Mouse (Mus musculus) limb, embryonic 15.5 days (tissue): ENCODE results near the gene Efcab11. TPM values are rescaled to one million over a fixed set of nuclear protein-coding genes. Genes with fewer than 3 reads are reported as not detected.

ENCODE experiments used
- ATAC-seq: fragments of 200-750 bp; cut with Nextera tagmentation; 2 replicates; pipeline ENCODE4 v1.8.0; 2017; ENCODE audit warnings: low read depth, moderate TSS enrichment; ENCODE audit not compliant: insufficient number of reproducible peaks, low FRiP score, low TSS enrichment
- H3K27ac ChIP-seq: fragments of 300-500 bp; sonication (generic); 2 replicates; pipeline ENCODE4 v1.5.1; 2015; ENCODE audit warnings: moderate library complexity, mild to moderate bottlenecking, inconsistent platforms
- H3K27me3 ChIP-seq: fragments of 300-500 bp; sonication (generic); 2 replicates; pipeline ENCODE4 v1.6.1; 2015; ENCODE audit warnings: inconsistent platforms
- H3K36me3 ChIP-seq: fragments of 300-500 bp; sonication (generic); 2 replicates; pipeline ENCODE4 v1.6.1; 2015; ENCODE audit warnings: inconsistent platforms
- H3K4me1 ChIP-seq: fragments of 300-500 bp; sonication (generic); 2 replicates; pipeline ENCODE4 v1.6.1; 2015; ENCODE audit warnings: inconsistent platforms
- H3K4me2 ChIP-seq: fragments of 300-500 bp; sonication (generic); 2 replicates; pipeline ENCODE4 v1.6.1; 2015; ENCODE audit warnings: mild to moderate bottlenecking, inconsistent platforms
- H3K4me3 ChIP-seq: fragments of 300-500 bp; sonication (generic); 2 replicates; pipeline ENCODE4 v1.5.1; 2015; ENCODE audit warnings: mild to moderate bottlenecking, inconsistent platforms
- H3K9ac ChIP-seq: fragments of 300-500 bp; sonication (generic); 2 replicates; pipeline ENCODE4 v1.6.1; 2015; ENCODE audit warnings: inconsistent platforms
- H3K9me3 ChIP-seq: fragments of 300-500 bp; sonication (generic); 2 replicates; pipeline ENCODE4 v1.6.1; 2016; ENCODE audit warnings: inconsistent platforms
- WGBS: fragments of 180-500 bp; shearing (Covaris S2); methylation state at CpG from one replicate; pipeline ENCODE4 v1.1.7; 2015; 5-methylcytosine and 5-hydroxymethylcytosine counted together
- polyA plus RNA-seq: library from polyadenylated mRNA; unstranded; fragments of >200 nt; fragmentation: Nextera tagmentation; extraction: Ambion mirVana; gene quantifications from 2 replicates; pipeline ENCODE4 v1.2.1, GENCODE M21; 2015

The Efcab11 gene
- polyA plus RNA-seq, 1 experiment from 2014 or later = 9.2 TPM

- H3K36me3 ChIP-seq = no peaks in the 10 kb centered on the region
- 0 out of 2 replicates have a peak, but pooled peaks cover 10% of the 10 kb centered on the region for H3K4me1 ChIP-seq
- no peaks in the 10 kb centered on the region for H3K27me3 ChIP-seq
- 0 out of 2 replicates have a peak, but pooled peaks have one; percentile 52 for ATAC-seq
- no peaks in the 10 kb centered on the region for H3K9me3 ChIP-seq
- H3K4me2 ChIP-seq = no peak overlapping the region
- H3K4me3 ChIP-seq = no peak overlapping the region
- WGBS = 37% methylated on average over 10 of the region's 10 CpGs
- H3K27ac ChIP-seq = no peak overlapping the region
- no peak overlapping the region for H3K9ac ChIP-seq
Observed at GRCm38 (mm10) chr12:99793465-99794157, 90.6 kb downstream of the Efcab11 start.

- H3K4me1 ChIP-seq = peaks cover 4% of the 10 kb centered on the region; the same call in 1 of the 2 replicates
Observed at GRCm38 (mm10) chr12:99789283-99789960, 94.8 kb downstream of the Efcab11 start.

GRCm38 (mm10) chr12:99781774-99782173, 102.5 kb downstream of the Efcab11 start:
- H3K4me1 ChIP-seq = peaks cover 18% of the 10 kb centered on the region
- ATAC-seq = no peak
- 69% methylated on average over 5 of the region's 5 CpGs for WGBS

More at GRCm38 (mm10) chr12:99789283-99789960, 94.8 kb downstream of the Efcab11 start:
- Histone ChIP-seq H3K9ac (no peak overlapping the region), H3K27me3 (no peaks in the 10 kb centered on the region), H3K4me3 (no peak overlapping the region), H3K27ac (no peak overlapping the region), H3K36me3 (no peaks in the 10 kb centered on the region), H3K9me3 (no peaks in the 10 kb centered on the region), H3K4me2 (no peak overlapping the region)
- WGBS = 52% methylated on average over 5 of the region's 5 CpGs
- no peak for ATAC-seq

GRCm38 (mm10) chr12:99780396-99780795, 103.8 kb downstream of the Efcab11 start:
- Histone ChIP-seq H3K27me3 (no peaks in the 10 kb centered on the region), H3K27ac (no peak overlapping the region), H3K4me1 (peaks cover 25% of the 10 kb centered on the region), H3K36me3 (no peaks in the 10 kb centered on the region), H3K4me2 (no peak overlapping the region), H3K4me3 (no peak overlapping the region), H3K9ac (no peak overlapping the region), H3K9me3 (no peaks in the 10 kb centered on the region)
- WGBS = 81% methylated on average over 3 of the region's 3 CpGs
- ATAC-seq = no peak

More at GRCm38 (mm10) chr12:99781774-99782173, 102.5 kb downstream of the Efcab11 start:
- H3K4me3 ChIP-seq = no peak overlapping the region
- H3K9ac ChIP-seq = no peak overlapping the region
- no peaks in the 10 kb centered on the region for H3K36me3 ChIP-seq
- no peak overlapping the region for H3K27ac ChIP-seq
- H3K27me3 ChIP-seq = no peaks in the 10 kb centered on the region
- no peaks in the 10 kb centered on the region for H3K9me3 ChIP-seq
- no peak overlapping the region for H3K4me2 ChIP-seq

GRCm38 (mm10) chr12:99779908-99780307, 104.3 kb downstream of the Efcab11 start:
- H3K4me3 ChIP-seq = no peak overlapping the region
- H3K27ac ChIP-seq = no peak overlapping the region
- no peak overlapping the region for H3K4me2 ChIP-seq
- no peak overlapping the region for H3K9ac ChIP-seq
- no peaks in the 10 kb centered on the region for H3K27me3 ChIP-seq
- no peaks in the 10 kb centered on the region for H3K36me3 ChIP-seq
- ATAC-seq = no peak
- peaks cover 25% of the 10 kb centered on the region for H3K4me1 ChIP-seq
- 78% methylated on average over 7 of the region's 7 CpGs for WGBS
- no peaks in the 10 kb centered on the region for H3K9me3 ChIP-seq

- Histone ChIP-seq H3K9ac (no peak overlapping the region), H3K27ac (no peak overlapping the region), H3K4me3 (no peak overlapping the region), H3K9me3 (no peaks in the 10 kb centered on the region), H3K4me2 (no peak overlapping the region), H3K36me3 (no peaks in the 10 kb centered on the region), H3K4me1 (peaks cover 25% of the 10 kb centered on the region), H3K27me3 (no peaks in the 10 kb centered on the region)
- WGBS = 46% methylated on average over 8 of the region's 8 CpGs
- no peak for ATAC-seq
Observed at GRCm38 (mm10) chr12:99776497-99777139, 107.6 kb downstream of the Efcab11 start.

- no peak overlapping the region for H3K4me3 ChIP-seq
- no peak overlapping the region for H3K9ac ChIP-seq
- H3K36me3 ChIP-seq = no peaks in the 10 kb centered on the region
- H3K27ac ChIP-seq = no peak overlapping the region
- H3K9me3 ChIP-seq = no peaks in the 10 kb centered on the region
- ATAC-seq = no peak
- H3K27me3 ChIP-seq = no peaks in the 10 kb centered on the region
- H3K4me1 ChIP-seq = peaks cover 25% of the 10 kb centered on the region
- 65% methylated on average over 2 of the region's 2 CpGs for WGBS
- no peak overlapping the region for H3K4me2 ChIP-seq
Observed at GRCm38 (mm10) chr12:99774864-99775263, 109.4 kb downstream of the Efcab11 start.

GRCm38 (mm10) chr12:99773636-99774193, 110.5 kb downstream of the Efcab11 start:
- H3K9ac ChIP-seq = no peak overlapping the region
- WGBS = 83% methylated on average over 5 of the region's 5 CpGs
- H3K4me3 ChIP-seq = no peak overlapping the region
- no peaks in the 10 kb centered on the region for H3K9me3 ChIP-seq
- no peak overlapping the region for H3K27ac ChIP-seq
- H3K4me2 ChIP-seq = no peak overlapping the region
- no peak for ATAC-seq
- H3K36me3 ChIP-seq = no peaks in the 10 kb centered on the region
- H3K4me1 ChIP-seq = peaks cover 24% of the 10 kb centered on the region
- H3K27me3 ChIP-seq = no peaks in the 10 kb centered on the region

GRCm38 (mm10) chr12:99771018-99771417, 113.2 kb downstream of the Efcab11 start:
- no peak overlapping the region for H3K9ac ChIP-seq
- 82% methylated on average over 7 of the region's 7 CpGs for WGBS
- H3K9me3 ChIP-seq = no peaks in the 10 kb centered on the region
- no peak for ATAC-seq
- H3K4me2 ChIP-seq = no peak overlapping the region
- no peaks in the 10 kb centered on the region for H3K4me1 ChIP-seq
- H3K36me3 ChIP-seq = no peaks in the 10 kb centered on the region
- H3K4me3 ChIP-seq = no peak overlapping the region
- no peak overlapping the region for H3K27ac ChIP-seq
- no peaks in the 10 kb centered on the region for H3K27me3 ChIP-seq

GRCm38 (mm10) chr12:99769626-99770025, 114.6 kb downstream of the Efcab11 start:
- Histone ChIP-seq H3K27ac (no peak overlapping the region), H3K9ac (no peak overlapping the region), H3K36me3 (no peaks in the 10 kb centered on the region), H3K4me1 (no peaks in the 10 kb centered on the region), H3K4me2 (no peak overlapping the region), H3K4me3 (no peak overlapping the region), H3K9me3 (no peaks in the 10 kb centered on the region), H3K27me3 (no peaks in the 10 kb centered on the region)
- WGBS = 96% methylated on average over 3 of the region's 3 CpGs
- ATAC-seq = no peak

GRCm38 (mm10) chr12:99767691-99768090, 116.5 kb downstream of the Efcab11 start:
- Histone ChIP-seq H3K4me2 (no peak overlapping the region), H3K4me1 (no peaks in the 10 kb centered on the region), H3K27me3 (no peaks in the 10 kb centered on the region), H3K9me3 (no peaks in the 10 kb centered on the region), H3K9ac (no peak overlapping the region), H3K27ac (no peak overlapping the region), H3K4me3 (no peak overlapping the region), H3K36me3 (no peaks in the 10 kb centered on the region)
- 88% methylated on average over 11 of the region's 11 CpGs for WGBS
- ATAC-seq = no peak

- Histone ChIP-seq H3K9me3 (no peaks in the 10 kb centered on the region), H3K27me3 (no peaks in the 10 kb centered on the region), H3K4me3 (no peak overlapping the region), H3K36me3 (no peaks in the 10 kb centered on the region), H3K27ac (no peak overlapping the region), H3K4me1 (no peaks in the 10 kb centered on the region), H3K4me2 (no peak overlapping the region), H3K9ac (no peak overlapping the region)
- 85% methylated on average over 6 of the region's 6 CpGs for WGBS
- ATAC-seq = no peak
Observed at GRCm38 (mm10) chr12:99765979-99766378, 118.3 kb downstream of the Efcab11 start.
